Mouse (Mus musculus) liver, embryonic 11.5 days (tissue): ENCODE results near the gene Osbpl3. TPM values are rescaled to one million over a fixed set of nuclear protein-coding genes. Genes with fewer than 3 reads are reported as not detected.

Experiments
- ATAC-seq: fragments of 200-750 bp; cut with Nextera tagmentation; replicated peaks from 2 replicates; pipeline ENCODE4 v1.8.0; 2017; ENCODE audit warnings: moderate number of reproducible peaks, mild to moderate bottlenecking, moderate TSS enrichment, moderate library complexity; ENCODE audit not compliant: low FRiP score
- DNase-seq: peaks from one replicate; pipeline ENCODE4 v3.0.0-alpha.2; 2017; ENCODE audit warnings: low spot score
- H3K27ac ChIP-seq: fragments of 300-500 bp; sonication (generic); 2 replicates; pipeline ENCODE4 v1.5.1; 2014; ENCODE audit warnings: mild to moderate bottlenecking, low read depth, low read length, control low read depth
- H3K27me3 ChIP-seq: fragments of 300-500 bp; sonication (generic); replicated peaks from 2 replicates; pipeline ENCODE4 v1.6.1; 2014; ENCODE audit warnings: low read length, mixed read lengths; ENCODE audit not compliant: control insufficient read depth, insufficient read depth
- H3K36me3 ChIP-seq: fragments of 300-500 bp; sonication (generic); 2 replicates; pipeline ENCODE4 v1.6.1; 2014; ENCODE audit warnings: mild to moderate bottlenecking, low read length, moderate library complexity, mixed read lengths; ENCODE audit not compliant: control insufficient read depth, insufficient read depth
- H3K4me1 ChIP-seq: fragments of 300-500 bp; sonication (generic); replicated peaks from 2 replicates; pipeline ENCODE4 v1.6.1; 2014; ENCODE audit warnings: low read length, mixed read lengths; ENCODE audit not compliant: control insufficient read depth, insufficient read depth
- H3K4me2 ChIP-seq: fragments of 300-500 bp; sonication (generic); 2 replicates; pipeline ENCODE4 v1.6.1; 2014; ENCODE audit warnings: mild to moderate bottlenecking, control low read depth, moderate library complexity
- H3K4me3 ChIP-seq: fragments of 300-500 bp; sonication (generic); 2 replicates; pipeline ENCODE4 v1.5.1; 2014; ENCODE audit warnings: low read depth, low read length, control low read depth
- H3K9ac ChIP-seq: fragments of 300-500 bp; sonication (generic); 2 replicates; pipeline ENCODE4 v1.6.1; 2014; ENCODE audit warnings: low read depth, low read length, control low read depth
- H3K9me3 ChIP-seq: fragments of 300-500 bp; sonication (generic); 2 replicates; pipeline ENCODE4 v1.6.1; 2016; ENCODE audit warnings: low read length, inconsistent platforms, mixed read lengths; ENCODE audit not compliant: control insufficient read depth
- WGBS: fragments of 180-500 bp; shearing (Covaris S2); extraction: QIAGEN DNeasy Blood & Tissue Kit; methylation state at CpG from one replicate; pipeline ENCODE4 v1.1.7; 2014; 5-methylcytosine and 5-hydroxymethylcytosine counted together
- polyA plus RNA-seq: library from polyadenylated mRNA; unstranded; fragments of >200 nt; fragmentation: Nextera tagmentation; extraction: Ambion mirVana; gene quantifications from 2 replicates; pipeline ENCODE4 v1.2.1, GENCODE M21; 2014

The Osbpl3 gene
- polyA plus RNA-seq, 1 experiment from 2014 or later: 2.5 TPM

DNA sequence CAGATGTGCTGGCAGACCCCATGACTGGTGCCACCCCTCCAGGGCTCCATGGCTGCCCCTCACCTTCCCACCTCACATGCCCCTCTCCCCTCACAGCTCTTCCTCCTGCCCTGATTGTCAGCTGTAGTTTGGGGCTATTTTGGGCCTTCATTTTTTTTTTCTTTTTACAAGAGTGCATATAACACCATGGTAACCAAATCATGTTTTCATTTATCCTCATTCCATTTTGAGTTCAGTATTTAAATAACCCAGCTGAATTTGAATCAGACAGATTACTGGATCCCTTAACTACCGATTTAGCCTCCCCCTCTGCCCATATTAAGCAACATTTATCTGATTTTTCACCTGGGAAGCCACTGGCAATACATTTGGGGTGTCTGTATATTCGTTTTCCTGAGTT is 137.9 kb downstream of the Osbpl3 start:
- no peak for DNase-seq
- no peak overlapping the region for H3K27ac ChIP-seq
- H3K9ac ChIP-seq: no peak overlapping the region
- H3K4me2 ChIP-seq: no peak overlapping the region
- H3K4me3 ChIP-seq: no peak overlapping the region
- no peak for ATAC-seq
- peaks cover 2% of the 10 kb centered on the region; the same call in 1 of the 2 replicates for H3K36me3 ChIP-seq
- H3K4me1 ChIP-seq: no peaks in the 10 kb centered on the region
- 53% methylated on average over 2 of the region's 2 CpGs for WGBS
- no peaks in the 10 kb centered on the region for H3K27me3 ChIP-seq
- no peaks in the 10 kb centered on the region for H3K9me3 ChIP-seq

DNA sequence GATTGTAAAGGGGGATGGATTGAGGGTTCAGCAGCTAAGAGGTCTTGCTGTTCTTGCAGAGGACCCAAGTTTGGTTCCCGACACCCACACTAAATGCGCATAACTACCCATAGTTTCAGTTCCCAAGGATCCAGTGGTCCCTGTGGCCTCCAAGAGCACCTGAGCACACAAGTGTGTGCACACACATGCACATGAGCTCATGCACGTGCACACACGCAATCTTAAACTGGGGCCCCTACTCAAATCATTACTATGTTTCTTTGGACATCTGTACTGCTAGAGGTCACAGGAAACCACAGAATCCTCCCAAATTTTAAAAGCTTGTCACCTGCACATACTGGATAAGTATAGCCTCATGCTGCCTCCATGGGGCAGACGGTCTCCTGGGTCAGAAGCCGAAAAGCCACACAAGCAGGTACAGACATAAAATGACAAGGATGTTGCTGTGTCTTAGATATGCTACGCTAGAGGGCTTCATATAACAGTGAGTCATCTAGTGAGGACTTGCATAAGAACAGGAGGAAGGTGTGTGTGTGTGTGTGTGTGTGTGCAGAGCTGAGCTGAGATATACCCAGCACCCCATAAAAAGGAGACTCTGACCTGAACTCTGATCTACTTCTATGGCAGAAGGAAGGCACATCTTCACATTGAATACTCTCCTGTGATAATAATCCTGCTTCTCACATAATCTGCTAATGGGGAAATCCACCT is 139.1 kb downstream of the Osbpl3 start:
- Histone ChIP-seq H3K4me1 (no peaks in the 10 kb centered on the region), H3K4me3 (no peak overlapping the region), H3K9ac (no peak overlapping the region), H3K27ac (no peak overlapping the region), H3K9me3 (no peaks in the 10 kb centered on the region), H3K4me2 (no peak overlapping the region), H3K27me3 (no peaks in the 10 kb centered on the region), H3K36me3 (peaks cover 2% of the 10 kb centered on the region; the same call in 1 of the 2 replicates)
- no peak for ATAC-seq
- WGBS: 75% methylated on average over 7 of the region's 7 CpGs
- no peak for DNase-seq

DNA sequence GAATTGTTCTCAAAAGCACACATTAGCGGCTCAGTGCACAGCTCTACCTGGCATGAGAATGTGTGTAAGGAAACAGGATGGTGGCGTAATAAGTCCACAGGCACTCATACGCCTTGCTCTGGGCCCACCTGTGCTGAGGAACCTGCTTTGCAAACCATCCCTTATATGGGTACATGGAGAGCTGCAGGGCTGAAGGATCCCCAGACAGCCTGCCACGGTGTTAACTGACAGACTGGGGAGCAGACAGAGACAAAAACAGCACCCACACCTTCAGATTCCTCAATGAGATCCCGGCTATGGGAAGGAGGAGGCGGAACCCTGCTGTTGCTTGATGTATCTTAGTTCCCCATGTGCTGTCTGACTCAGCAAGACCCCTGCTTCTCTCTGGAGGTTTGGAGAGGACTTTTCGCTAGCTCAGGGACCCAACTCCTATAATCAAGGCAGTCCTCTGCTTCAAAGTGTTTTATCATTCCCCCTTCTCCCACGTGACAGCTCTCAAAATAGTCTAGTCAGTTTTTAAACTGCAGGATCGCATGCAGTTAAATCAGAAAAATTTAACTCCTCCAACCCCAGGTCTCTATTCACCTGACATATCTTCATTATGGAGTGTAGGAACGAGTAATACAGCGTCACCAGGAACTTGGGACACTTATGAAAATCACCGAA is 141.5 kb downstream of the Osbpl3 start:
- H3K4me3 ChIP-seq: no peak overlapping the region
- no peaks in the 10 kb centered on the region for H3K36me3 ChIP-seq
- ATAC-seq: no peak
- H3K4me2 ChIP-seq: no peak overlapping the region
- no peaks in the 10 kb centered on the region for H3K4me1 ChIP-seq
- no peaks in the 10 kb centered on the region for H3K27me3 ChIP-seq
- no peak overlapping the region for H3K27ac ChIP-seq
- no peak overlapping the region for H3K9ac ChIP-seq
- no peak for DNase-seq
- 71% methylated on average over 12 of the region's 12 CpGs for WGBS
- H3K9me3 ChIP-seq: no peaks in the 10 kb centered on the region

GRCm38 (mm10) chr6:50312647-50313046 is 143.4 kb downstream of the Osbpl3 start:
- WGBS: 45% methylated on average over 4 of the region's 4 CpGs
- Histone ChIP-seq H3K4me3 (no peak overlapping the region), H3K9me3 (no peaks in the 10 kb centered on the region), H3K9ac (no peak overlapping the region), H3K4me1 (no peaks in the 10 kb centered on the region), H3K27ac (no peak overlapping the region), H3K4me2 (no peak overlapping the region), H3K27me3 (no peaks in the 10 kb centered on the region), H3K36me3 (no peaks in the 10 kb centered on the region)
- DNase-seq (peak; percentile 60), ATAC-seq (peak; percentile 53; the same call in 1 of the 2 replicates)

- Histone ChIP-seq H3K27ac (no peak overlapping the region), H3K36me3 (no peaks in the 10 kb centered on the region), H3K27me3 (no peaks in the 10 kb centered on the region), H3K4me1 (no peaks in the 10 kb centered on the region), H3K4me2 (no peak overlapping the region), H3K9ac (no peak overlapping the region), H3K4me3 (no peak overlapping the region), H3K9me3 (no peaks in the 10 kb centered on the region)
- peak; percentile 46 for DNase-seq
- 46% methylated on average over 6 of the region's 6 CpGs for WGBS
- no peak for ATAC-seq
Measured at GRCm38 (mm10) chr6:50309019-50309418, 147.0 kb downstream of the Osbpl3 start.

DNA sequence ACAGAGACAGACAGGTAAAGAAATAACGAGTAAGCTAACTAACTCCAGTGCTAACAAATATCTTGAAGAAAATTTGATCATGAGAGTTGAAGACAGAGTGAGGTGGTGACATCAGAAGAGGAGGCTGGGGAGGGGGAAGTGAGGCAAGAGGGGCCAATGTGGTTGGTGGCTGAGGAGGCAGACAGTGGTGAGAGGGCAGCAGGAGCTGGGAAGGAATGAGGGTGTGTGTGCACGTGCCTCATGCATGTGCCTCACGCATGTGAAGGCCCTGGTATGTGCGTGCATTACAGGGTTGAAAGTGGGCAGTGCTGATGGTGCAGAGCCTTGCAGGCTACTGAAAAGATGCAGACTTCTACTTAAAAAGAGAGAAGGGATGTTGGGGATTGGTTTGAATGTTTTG is 149.4 kb downstream of the Osbpl3 start:
- Histone ChIP-seq H3K27ac (no peak overlapping the region), H3K9me3 (no peaks in the 10 kb centered on the region), H3K4me2 (no peak overlapping the region), H3K36me3 (no peaks in the 10 kb centered on the region), H3K27me3 (no peaks in the 10 kb centered on the region), H3K9ac (no peak overlapping the region), H3K4me3 (no peak overlapping the region), H3K4me1 (no peaks in the 10 kb centered on the region)
- 69% methylated on average over 4 of the region's 4 CpGs for WGBS
- ATAC-seq (no peak), DNase-seq (no peak)

- Histone ChIP-seq H3K4me2 (no peak overlapping the region), H3K27me3 (no peaks in the 10 kb centered on the region), H3K36me3 (no peaks in the 10 kb centered on the region), H3K9ac (no peak overlapping the region), H3K9me3 (no peaks in the 10 kb centered on the region), H3K4me3 (no peak overlapping the region), H3K4me1 (no peaks in the 10 kb centered on the region), H3K27ac (no peak overlapping the region)
- WGBS: 53% methylated on average over 4 of the region's 4 CpGs
- no peak for ATAC-seq
- peak; percentile 47 for DNase-seq
Measured at GRCm38 (mm10) chr6:50304949-50305491, 151.0 kb downstream of the Osbpl3 start.

- Histone ChIP-seq H3K9ac (no peak overlapping the region), H3K4me1 (no peaks in the 10 kb centered on the region), H3K4me2 (no peak overlapping the region), H3K27ac (no peak overlapping the region), H3K9me3 (no peaks in the 10 kb centered on the region), H3K27me3 (no peaks in the 10 kb centered on the region), H3K4me3 (no peak overlapping the region), H3K36me3 (no peaks in the 10 kb centered on the region)
- DNase-seq: no peak
- ATAC-seq: no peak
- WGBS: 92% methylated on average over 7 of the region's 7 CpGs
Measured at GRCm38 (mm10) chr6:50301121-50301520, 154.9 kb downstream of the Osbpl3 start.
